Mouse (Mus musculus): ENCODE results near the gene Rps6kb2.

The Rps6kb2 gene

GRCm38 (mm10) chr19:4187303-4187702 is 24.1 kb upstream of the Rps6kb2 start:
- no peak for DNase-seq

GRCm38 (mm10) chr19:4184976-4185975 is 22.1 kb upstream of the Rps6kb2 start:
- no peak for DNase-seq

GRCm38 (mm10) chr19:4183689-4184088 is 20.5 kb upstream of the Rps6kb2 start:
- no peak for DNase-seq

- DNase-seq, result no peak
These were observed 18.7 kb upstream of the Rps6kb2 start for GRCm38 (mm10) chr19:4181892-4182291.

- DNase-seq, result no peak
These were observed 17.3 kb upstream of the Rps6kb2 start for GRCm38 (mm10) chr19:4180411-4180810.

- DNase-seq, result peak; percentile 36
These were observed 12.3 kb upstream of the Rps6kb2 start, which contains the start of gene Carns1 for GRCm38 (mm10) chr19:4175368-4175947. Gene Carns1, minus strand, starts transcription at chr19:4175479.

GRCm38 (mm10) chr19:4172925-4173324 is 9.8 kb upstream of the Rps6kb2 start:
- no peak for DNase-seq

GRCm38 (mm10) chr19:4171393-4172290 is 8.5 kb upstream of the Rps6kb2 start:
- DNase-seq, result peak; percentile 43

GRCm38 (mm10) chr19:4170723-4171392 is 7.7 kb upstream of the Rps6kb2 start:
- peak; percentile 44 for DNase-seq

GRCm38 (mm10) chr19:4169810-4170209 is 6.7 kb upstream of the Rps6kb2 start:
- peak; percentile 71 for DNase-seq

GRCm38 (mm10) chr19:4169378-4169784 is 6.2 kb upstream of the Rps6kb2 start:
- DNase-seq, result peak; percentile 99

- DNase-seq, result peak; percentile 36
These were observed 3.7 kb upstream of the Rps6kb2 start for GRCm38 (mm10) chr19:4166678-4167476.

GRCm38 (mm10) chr19:4164721-4165120 is 1.6 kb upstream of the Rps6kb2 start:
- DNase-seq, result peak; percentile 55

GRCm38 (mm10) chr19:4164100-4164499 is 946 bp upstream of the Rps6kb2 start:
- peak; percentile 60 for DNase-seq

- DNase-seq, result no peak
These were observed 361 bp upstream of the Rps6kb2 start for GRCm38 (mm10) chr19:4163543-4163887.

- peak; percentile 34 for DNase-seq
These were observed 4.1 kb downstream of the Rps6kb2 start for GRCm38 (mm10) chr19:4159049-4159448.

GRCm38 (mm10) chr19:4156771-4157170 is 6.4 kb downstream of the Rps6kb2 start:
- no peak for DNase-seq

- DNase-seq, result no peak
These were observed 7.0 kb downstream of the Rps6kb2 start for GRCm38 (mm10) chr19:4156073-4156579.

GRCm38 (mm10) chr19:4155223-4156072 is 7.7 kb downstream of the Rps6kb2 start:
- DNase-seq, result no peak

Data from cerebellum, adult 9-10 months (tissue).